Mouse (Mus musculus) stomach, postnatal 0 days (tissue): Measurements from ENCODE around the gene Fbxo11. TPM values are rescaled to one million over a fixed set of nuclear protein-coding genes. Genes with fewer than 3 reads are reported as not detected.
"Not testable (repeated sequence)": the region's sequence is repeated elsewhere in the genome, so short reads cannot be mapped to it uniquely, and the experiment has no call there.

Source experiments
- ATAC-seq: fragments of 200-750 bp; cut with Nextera tagmentation; 2 replicates; pipeline ENCODE4 v1.8.0; 2017; ENCODE audit not compliant: low FRiP score, low TSS enrichment
- DNase-seq: peaks from one replicate; pipeline ENCODE4 v3.0.0-alpha.2; 2016; ENCODE audit warnings: low spot score
- H3K27ac ChIP-seq: fragments of 300-500 bp; sonication (generic); replicated peaks from 2 replicates; pipeline ENCODE4 v1.5.1; 2014; ENCODE audit warnings: mild to moderate bottlenecking, control low read depth
- H3K27me3 ChIP-seq: fragments of 300-500 bp; sonication (generic); 2 replicates; pipeline ENCODE4 v1.6.1; 2014; ENCODE audit warnings: low read length; ENCODE audit not compliant: control insufficient read depth, insufficient read depth
- H3K36me3 ChIP-seq: fragments of 300-500 bp; sonication (generic); 2 replicates; pipeline ENCODE4 v1.6.1; 2014; ENCODE audit warnings: low read length, mixed read lengths; ENCODE audit not compliant: control insufficient read depth, insufficient read depth
- H3K4me1 ChIP-seq: fragments of 300-500 bp; sonication (generic); replicated peaks from 2 replicates; pipeline ENCODE4 v1.6.1; 2014; ENCODE audit warnings: antibody characterized with exemption; ENCODE audit not compliant: control insufficient read depth, insufficient read depth
- H3K4me2 ChIP-seq: fragments of 300-500 bp; sonication (generic); replicated peaks from 2 replicates; pipeline ENCODE4 v1.6.1; 2014; ENCODE audit warnings: low read depth, mild to moderate bottlenecking, control low read depth, moderate library complexity
- H3K4me3 ChIP-seq: fragments of 300-500 bp; sonication (generic); 2 replicates; pipeline ENCODE4 v1.5.1; 2014; ENCODE audit warnings: low read depth, low read length, control low read depth
- H3K9ac ChIP-seq: fragments of 300-500 bp; sonication (generic); 2 replicates; pipeline ENCODE4 v1.6.1; 2014; ENCODE audit warnings: mild to moderate bottlenecking, low read length, control low read depth, mixed read lengths
- H3K9me3 ChIP-seq: fragments of 300-500 bp; sonication (generic); 2 replicates; pipeline ENCODE4 v1.6.1; 2016; ENCODE audit warnings: low read length; ENCODE audit not compliant: control insufficient read depth
- CTCF ChIP-seq: IDR thresholded peaks from 2 replicates; pipeline ENCODE4 v1.5.1; 2016; ENCODE audit warnings: antibody characterized with exemption, low read depth, mild to moderate bottlenecking, moderate library complexity
- EP300 ChIP-seq: optimal IDR thresholded peaks from 2 replicates; pipeline ENCODE3; 2016; ENCODE audit warnings: antibody characterized with exemption
- WGBS: fragments of 180-500 bp; shearing (Covaris S2); extraction: QIAGEN DNeasy Blood & Tissue Kit; methylation state at CpG from one replicate; pipeline ENCODE4 v1.1.7; 2014; 5-methylcytosine and 5-hydroxymethylcytosine counted together
- polyA plus RNA-seq: library from polyadenylated mRNA; unstranded; fragments of >200 nt; fragmentation: Nextera tagmentation; extraction: Ambion mirVana; gene quantifications from 2 replicates; pipeline ENCODE4 v1.2.1, GENCODE M21; 2015

Gene Fbxo11
- polyA plus RNA-seq, 1 experiment from 2014 or later: 7.7 TPM

GRCm38 (mm10) chr17:87985916-87986315 lies 79.2 kb downstream of the Fbxo11 start:
- H3K9ac ChIP-seq: no peak overlapping the region
- no peak for DNase-seq
- TF ChIP-seq CTCF (no peak), EP300 (no peak)
- H3K4me1 ChIP-seq: no peaks in the 10 kb centered on the region
- H3K27me3 ChIP-seq: no peaks in the 10 kb centered on the region
- H3K36me3 ChIP-seq: peaks cover 14% of the 10 kb centered on the region; the same call in 1 of the 2 replicates
- WGBS: 83% methylated on average over 8 of the region's 8 CpGs
- no peak overlapping the region for H3K4me2 ChIP-seq
- H3K27ac ChIP-seq: no peak overlapping the region
- ATAC-seq: no peak
- no peaks in the 10 kb centered on the region for H3K9me3 ChIP-seq
- no peak overlapping the region for H3K4me3 ChIP-seq

- TF ChIP-seq EP300 (no peak), CTCF (no peak)
- no peak overlapping the region for H3K4me2 ChIP-seq
- no peak overlapping the region for H3K9ac ChIP-seq
- WGBS: 89% methylated on average over 20 of the region's 20 CpGs
- DNase-seq: no peak
- no peaks in the 10 kb centered on the region for H3K4me1 ChIP-seq
- H3K27ac ChIP-seq: no peak overlapping the region
- H3K9me3 ChIP-seq: no peaks in the 10 kb centered on the region
- no peak overlapping the region for H3K4me3 ChIP-seq
- H3K36me3 ChIP-seq: peaks cover 8% of the 10 kb centered on the region; the same call in 1 of the 2 replicates
- no peak for ATAC-seq
- H3K27me3 ChIP-seq: no peaks in the 10 kb centered on the region
These were observed 80.5 kb downstream of the Fbxo11 start for GRCm38 (mm10) chr17:87984440-87985214.

DNA sequence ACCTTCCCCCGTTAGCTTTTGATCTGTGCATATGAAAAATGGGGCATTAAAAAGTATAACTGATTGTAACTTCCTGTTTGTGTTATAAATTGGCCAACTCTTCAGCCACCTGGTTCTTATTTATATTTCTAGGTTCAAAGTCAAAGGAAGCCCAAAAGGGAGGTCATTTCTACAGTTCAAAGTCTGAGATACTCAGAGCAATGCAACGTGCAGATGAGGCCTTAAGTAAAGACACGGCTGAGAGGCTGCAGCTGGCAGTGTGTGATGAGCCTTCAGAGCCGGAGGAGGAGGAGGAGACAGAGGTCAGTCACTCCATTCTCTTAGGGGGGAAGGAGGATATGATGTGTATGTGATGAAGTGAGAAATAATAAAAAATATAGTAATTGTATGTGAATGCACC lies 81.8 kb downstream of the Fbxo11 start:
- Histone ChIP-seq H3K27ac (no peak overlapping the region), H3K4me3 (no peak overlapping the region), H3K9ac (no peak overlapping the region), H3K4me2 (no peak overlapping the region), H3K36me3 (peaks cover 7% of the 10 kb centered on the region; the same call in 1 of the 2 replicates), H3K4me1 (no peaks in the 10 kb centered on the region), H3K9me3 (no peaks in the 10 kb centered on the region), H3K27me3 (no peaks in the 10 kb centered on the region)
- WGBS: 29% methylated on average over 4 of the region's 4 CpGs
- DNase-seq: no peak
- no peak for ATAC-seq
- TF ChIP-seq EP300 (no peak), CTCF (no peak)

DNA sequence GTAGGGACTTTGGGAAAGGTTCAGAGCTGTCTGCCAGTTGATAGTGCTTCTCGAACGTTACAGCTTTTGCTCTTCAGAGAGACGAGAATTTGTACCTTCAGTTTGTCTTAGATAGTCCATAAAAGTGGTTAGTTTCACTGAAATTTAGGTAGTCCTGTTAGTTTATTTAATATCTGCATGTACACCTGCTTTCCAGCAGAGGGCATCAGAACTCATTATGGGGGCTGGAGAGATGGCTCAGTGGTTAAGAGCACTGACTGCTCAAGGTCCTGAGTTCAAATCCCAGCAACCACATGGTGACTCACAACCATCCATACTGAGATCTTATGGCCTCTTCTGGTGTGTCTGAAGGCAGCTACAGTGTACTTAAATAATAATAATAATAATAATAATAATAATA lies 83.0 kb downstream of the Fbxo11 start:
- H3K4me3 ChIP-seq: no peak overlapping the region
- H3K9ac ChIP-seq: no peak overlapping the region
- no peaks in the 10 kb centered on the region for H3K4me1 ChIP-seq
- no peaks in the 10 kb centered on the region for H3K9me3 ChIP-seq
- H3K4me2 ChIP-seq: no peak overlapping the region
- WGBS: 77% methylated on average over 3 of the region's 3 CpGs
- TF ChIP-seq CTCF: peak; percentile 59
- TF ChIP-seq EP300: no peak
- no peak for DNase-seq
- no peak for ATAC-seq
- H3K27me3 ChIP-seq: no peaks in the 10 kb centered on the region
- H3K36me3 ChIP-seq: peaks cover 7% of the 10 kb centered on the region; the same call in 1 of the 2 replicates
- H3K27ac ChIP-seq: no peak overlapping the region

DNA sequence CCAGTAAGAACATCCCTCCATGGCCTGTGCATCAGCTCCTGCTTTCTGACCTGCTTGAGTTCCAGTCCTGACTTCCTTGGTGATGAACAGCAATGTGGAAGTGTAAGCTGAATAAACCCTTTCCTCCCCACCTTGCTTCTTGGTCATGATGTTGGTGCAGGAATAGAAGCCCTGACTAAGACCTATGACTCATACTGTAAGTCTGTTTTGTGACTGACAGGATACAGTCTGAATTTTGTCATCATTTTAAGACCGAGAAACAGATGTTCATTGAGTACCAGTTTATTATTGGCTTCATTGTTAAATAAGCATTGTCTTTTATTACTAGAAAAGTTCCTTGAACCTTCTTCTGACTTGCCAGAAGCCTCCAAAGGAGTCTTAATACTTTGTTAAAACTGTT lies 85.4 kb downstream of the Fbxo11 start:
- not testable (repeated sequence) for H3K9me3 ChIP-seq, H3K4me2 ChIP-seq, H3K9ac ChIP-seq, H3K27me3 ChIP-seq, H3K36me3 ChIP-seq, H3K4me1 ChIP-seq, H3K27ac ChIP-seq, H3K4me3 ChIP-seq, DNase-seq, ATAC-seq
- WGBS: 53% methylated on average over 1 of the region's 1 CpGs

DNA sequence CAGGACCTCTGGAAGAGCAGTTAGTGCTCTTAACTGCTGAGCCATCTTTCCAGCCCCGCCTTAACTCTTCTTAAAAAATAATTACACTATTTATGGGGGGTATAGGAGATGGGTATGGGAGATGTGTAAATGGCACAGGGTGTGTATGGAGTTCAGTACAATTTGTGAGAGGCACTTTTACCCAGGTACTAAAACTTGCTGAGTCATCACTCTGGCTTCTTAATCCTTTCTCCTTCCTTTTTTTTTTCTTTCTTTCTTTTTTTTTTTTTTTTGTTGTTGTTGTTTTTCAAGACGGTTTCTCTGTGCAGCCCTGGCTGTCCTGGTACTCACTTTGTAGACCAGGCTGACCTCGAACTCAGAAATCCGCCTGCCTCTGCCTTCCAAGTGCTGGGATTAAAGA lies 88.2 kb downstream of the Fbxo11 start:
- not testable (repeated sequence) for ATAC-seq, H3K36me3 ChIP-seq, H3K9me3 ChIP-seq, H3K9ac ChIP-seq, H3K4me2 ChIP-seq, H3K4me3 ChIP-seq, H3K27me3 ChIP-seq, DNase-seq, H3K4me1 ChIP-seq, H3K27ac ChIP-seq
- WGBS: 84% methylated on average over 4 of the region's 4 CpGs
